Mouse (Mus musculus): ENCODE measurements around the gene Fap. TPM values are rescaled to one million over a fixed set of nuclear protein-coding genes. Genes with fewer than 3 reads are reported as not detected.

Fap gene
- total RNA-seq, 1 experiment: not detected

GRCm38 (mm10) chr2:62526399-62526798, 47.5 kb downstream of the Fap start:
- Histone ChIP-seq H3K9me3 (ENCODE audit: control insufficient read depth, insufficient read depth, low read depth, low read length) (no peaks in the 10 kb centered on the region), H3K9ac (ENCODE audit: insufficient read depth, low read depth, low read length, poor library complexity, severe bottlenecking) (no peak overlapping the region), H3K27ac (ENCODE audit: insufficient read depth, low read depth, low read length, poor library complexity, severe bottlenecking) (no peak overlapping the region), H3K4me3 (ENCODE audit: insufficient read depth in 1 of 2, low read depth in 1 of 2, low read length in 2 of 2, poor library complexity in 1 of 2, severe bottlenecking in 1 of 2) (no peak overlapping the region), H3K4me1 (ENCODE audit: control insufficient read depth in 2 of 2, insufficient read depth in 2 of 2, low read length in 2 of 2, poor library complexity in 1 of 2) (no peaks in the 10 kb centered on the region), H3K36me3 (ENCODE audit: control insufficient read depth, insufficient read depth, low read length, poor library complexity, severe bottlenecking) (no peaks in the 10 kb centered on the region)
- in situ Hi-C loops (cut with MboI; ENCODE audit: low sequenced_read_pairs in 2 of 2, unreplicated experiment in 2 of 2): no loop called here
- TF ChIP-seq CHD2 (IDR thresholded peaks at IDR 0.05; ENCODE audit: low read depth, low read length): no peak
- TF ChIP-seq ZC3H11A (IDR thresholded peaks at IDR 0.05; ENCODE audit: borderline replicate concordance, low read depth, low read length): no peak
- TF ChIP-seq MAFK (IDR thresholded peaks at IDR 0.05; ENCODE audit: insufficient read depth, low read depth, low read length): no peak
- TF ChIP-seq HCFC1 (IDR thresholded peaks at IDR 0.05; ENCODE audit: borderline replicate concordance, insufficient read depth, low read length): no peak
- TF ChIP-seq ZNF384 (IDR thresholded peaks at IDR 0.05; ENCODE audit: low read depth, low read length): no peak
- DNase-seq (ENCODE audit: low read depth, low spot score): no peak

GRCm38 (mm10) chr2:62517790-62518189, 56.1 kb downstream of the Fap start:
- H3K9ac ChIP-seq (ENCODE audit: insufficient read depth, low read depth, low read length, poor library complexity, severe bottlenecking): no peak overlapping the region
- no peaks in the 10 kb centered on the region for H3K36me3 ChIP-seq (ENCODE audit: control insufficient read depth, insufficient read depth, low read length, poor library complexity, severe bottlenecking)
- in situ Hi-C loops (cut with MboI; ENCODE audit: low sequenced_read_pairs in 2 of 2, unreplicated experiment in 2 of 2): no loop called here
- no peak overlapping the region for H3K27ac ChIP-seq (ENCODE audit: insufficient read depth, low read depth, low read length, poor library complexity, severe bottlenecking)
- no peaks in the 10 kb centered on the region for H3K4me1 ChIP-seq (ENCODE audit: control insufficient read depth in 2 of 2, insufficient read depth in 2 of 2, low read length in 2 of 2, poor library complexity in 1 of 2)
- no peaks in the 10 kb centered on the region for H3K9me3 ChIP-seq (ENCODE audit: control insufficient read depth, insufficient read depth, low read depth, low read length)
- DNase-seq (ENCODE audit: low read depth, low spot score): no peak
- no peak for TF ChIP-seq ZC3H11A (IDR thresholded peaks at IDR 0.05; ENCODE audit: borderline replicate concordance, low read depth, low read length)
- no peak for TF ChIP-seq HCFC1 (IDR thresholded peaks at IDR 0.05; ENCODE audit: borderline replicate concordance, insufficient read depth, low read length)
- TF ChIP-seq MAFK (IDR thresholded peaks at IDR 0.05; ENCODE audit: insufficient read depth, low read depth, low read length): no peak
- no peak for TF ChIP-seq CHD2 (IDR thresholded peaks at IDR 0.05; ENCODE audit: low read depth, low read length)
- TF ChIP-seq ZNF384 (IDR thresholded peaks at IDR 0.05; ENCODE audit: low read depth, low read length): no peak
- H3K4me3 ChIP-seq (ENCODE audit: insufficient read depth in 1 of 2, low read depth in 1 of 2, low read length in 2 of 2, poor library complexity in 1 of 2, severe bottlenecking in 1 of 2): no peak overlapping the region

GRCm38 (mm10) chr2:62514477-62514876, 59.4 kb downstream of the Fap start:
- H3K9ac ChIP-seq (ENCODE audit: insufficient read depth, low read depth, low read length, poor library complexity, severe bottlenecking): no peak overlapping the region
- in situ Hi-C loops (cut with MboI; ENCODE audit: low sequenced_read_pairs in 2 of 2, unreplicated experiment in 2 of 2): no loop called here
- H3K36me3 ChIP-seq (ENCODE audit: control insufficient read depth, insufficient read depth, low read length, poor library complexity, severe bottlenecking): no peaks in the 10 kb centered on the region
- DNase-seq (ENCODE audit: low read depth, low spot score): no peak
- no peak for TF ChIP-seq ZNF384 (IDR thresholded peaks at IDR 0.05; ENCODE audit: low read depth, low read length)
- TF ChIP-seq HCFC1 (IDR thresholded peaks at IDR 0.05; ENCODE audit: borderline replicate concordance, insufficient read depth, low read length): no peak
- no peak for TF ChIP-seq CHD2 (IDR thresholded peaks at IDR 0.05; ENCODE audit: low read depth, low read length)
- no peak for TF ChIP-seq MAFK (IDR thresholded peaks at IDR 0.05; ENCODE audit: insufficient read depth, low read depth, low read length)
- TF ChIP-seq ZC3H11A (IDR thresholded peaks at IDR 0.05; ENCODE audit: borderline replicate concordance, low read depth, low read length): no peak
- no peak overlapping the region for H3K27ac ChIP-seq (ENCODE audit: insufficient read depth, low read depth, low read length, poor library complexity, severe bottlenecking)
- H3K4me1 ChIP-seq (ENCODE audit: control insufficient read depth in 2 of 2, insufficient read depth in 2 of 2, low read length in 2 of 2, poor library complexity in 1 of 2): no peaks in the 10 kb centered on the region
- no peaks in the 10 kb centered on the region for H3K9me3 ChIP-seq (ENCODE audit: control insufficient read depth, insufficient read depth, low read depth, low read length)
- H3K4me3 ChIP-seq (ENCODE audit: insufficient read depth in 1 of 2, low read depth in 1 of 2, low read length in 2 of 2, poor library complexity in 1 of 2, severe bottlenecking in 1 of 2): no peak overlapping the region

- in situ Hi-C loops (cut with MboI; ENCODE audit: low sequenced_read_pairs in 2 of 2, unreplicated experiment in 2 of 2): no loop called here
- DNase-seq (ENCODE audit: low read depth, low spot score): no peak
- H3K4me3 ChIP-seq (ENCODE audit: insufficient read depth in 1 of 2, low read depth in 1 of 2, low read length in 2 of 2, poor library complexity in 1 of 2, severe bottlenecking in 1 of 2): no peak overlapping the region
- H3K4me1 ChIP-seq (ENCODE audit: control insufficient read depth in 2 of 2, insufficient read depth in 2 of 2, low read length in 2 of 2, poor library complexity in 1 of 2): no peaks in the 10 kb centered on the region
- H3K27ac ChIP-seq (ENCODE audit: insufficient read depth, low read depth, low read length, poor library complexity, severe bottlenecking): no peak overlapping the region
- TF ChIP-seq MAFK (IDR thresholded peaks at IDR 0.05; ENCODE audit: insufficient read depth, low read depth, low read length) (no peak), HCFC1 (IDR thresholded peaks at IDR 0.05; ENCODE audit: borderline replicate concordance, insufficient read depth, low read length) (no peak), ZC3H11A (IDR thresholded peaks at IDR 0.05; ENCODE audit: borderline replicate concordance, low read depth, low read length) (no peak), ZNF384 (IDR thresholded peaks at IDR 0.05; ENCODE audit: low read depth, low read length) (no peak)
- H3K36me3 ChIP-seq (ENCODE audit: control insufficient read depth, insufficient read depth, low read length, poor library complexity, severe bottlenecking): no peaks in the 10 kb centered on the region
- H3K9ac ChIP-seq (ENCODE audit: insufficient read depth, low read depth, low read length, poor library complexity, severe bottlenecking): no peak overlapping the region
- H3K9me3 ChIP-seq (ENCODE audit: control insufficient read depth, insufficient read depth, low read depth, low read length): no peaks in the 10 kb centered on the region
Observed at GRCm38 (mm10) chr2:62513477-62513876, 60.4 kb downstream of the Fap start.

- no peaks in the 10 kb centered on the region for H3K4me1 ChIP-seq (ENCODE audit: control insufficient read depth in 2 of 2, insufficient read depth in 2 of 2, low read length in 2 of 2, poor library complexity in 1 of 2)
- TF ChIP-seq ZC3H11A (IDR thresholded peaks at IDR 0.05; ENCODE audit: borderline replicate concordance, low read depth, low read length) (no peak), ZNF384 (IDR thresholded peaks at IDR 0.05; ENCODE audit: low read depth, low read length) (no peak), MAFK (IDR thresholded peaks at IDR 0.05; ENCODE audit: insufficient read depth, low read depth, low read length) (no peak), HCFC1 (IDR thresholded peaks at IDR 0.05; ENCODE audit: borderline replicate concordance, insufficient read depth, low read length) (no peak), CHD2 (IDR thresholded peaks at IDR 0.05; ENCODE audit: low read depth, low read length) (no peak)
- in situ Hi-C loops (cut with MboI; ENCODE audit: low sequenced_read_pairs in 2 of 2, unreplicated experiment in 2 of 2): no loop called here
Observed at GRCm38 (mm10) chr2:62507130-62507529, 66.7 kb downstream of the Fap start.

More at GRCm38 (mm10) chr2:62507130-62507529, 66.7 kb downstream of the Fap start:
- Histone ChIP-seq H3K9ac (ENCODE audit: insufficient read depth, low read depth, low read length, poor library complexity, severe bottlenecking) (no peak overlapping the region), H3K27ac (ENCODE audit: insufficient read depth, low read depth, low read length, poor library complexity, severe bottlenecking) (no peak overlapping the region), H3K36me3 (ENCODE audit: control insufficient read depth, insufficient read depth, low read length, poor library complexity, severe bottlenecking) (no peaks in the 10 kb centered on the region), H3K9me3 (ENCODE audit: control insufficient read depth, insufficient read depth, low read depth, low read length) (no peaks in the 10 kb centered on the region), H3K4me3 (ENCODE audit: insufficient read depth in 1 of 2, low read depth in 1 of 2, low read length in 2 of 2, poor library complexity in 1 of 2, severe bottlenecking in 1 of 2) (no peak overlapping the region)
- no peak for DNase-seq (ENCODE audit: low read depth, low spot score)
